Mouse (Mus musculus) cerebellum, adult 2 months (tissue): ENCODE measurements at regions not wholly inside any gene's neighbourhood (a gene's known extent, or its start where the extent isn't known, plus 50 kb on each side); places are given as distances from the start of the nearest gene placed in this dataset.

Experiments
- CTCF ChIP-seq: fragments of 200-500 bp; IDR thresholded peaks from 2 replicates; pipeline ENCODE4 v1.5.1; 2011; ENCODE audit warnings: low read depth, mild to moderate bottlenecking, control low read depth, low read length, moderate library complexity, borderline replicate concordance; ENCODE audit not compliant: insufficient read depth
- POLR2A ChIP-seq: fragments of 200-500 bp; IDR thresholded peaks from 2 replicates; pipeline ENCODE4 v1.6.1; 2011; ENCODE audit warnings: low read length, control low read depth, borderline replicate concordance; ENCODE audit not compliant: insufficient read depth

- TF ChIP-seq CTCF (no peak), POLR2A (no peak)
These were observed 88.4 kb upstream of the Opcml start for GRCm38 (mm10) chr9:27702140-27702539.
